Mouse (Mus musculus) stomach, embryonic 14.5 days (tissue): ENCODE data around the gene Nrap. TPM values are rescaled to one million over a fixed set of nuclear protein-coding genes. Genes with fewer than 3 reads are reported as not detected.

ENCODE experiments used
- ATAC-seq: fragments of 200-750 bp; cut with Nextera tagmentation; 2 replicates; pipeline ENCODE4 v1.8.0; 2017; ENCODE audit warnings: low read depth, moderate TSS enrichment; ENCODE audit not compliant: insufficient number of reproducible peaks, insufficient read depth, low FRiP score
- H3K27ac ChIP-seq: fragments of 300-500 bp; sonication (generic); 2 replicates; pipeline ENCODE4 v1.5.1; 2014; ENCODE audit warnings: mild to moderate bottlenecking, low read length, moderate library complexity, mixed read lengths
- H3K27me3 ChIP-seq: fragments of 300-500 bp; sonication (generic); 2 replicates; pipeline ENCODE4 v1.6.1; 2014; ENCODE audit warnings: low read length, control low read depth, mixed read lengths; ENCODE audit not compliant: control insufficient read depth, insufficient read depth
- H3K36me3 ChIP-seq: fragments of 300-500 bp; sonication (generic); 2 replicates; pipeline ENCODE4 v1.6.1; 2014; ENCODE audit warnings: mild to moderate bottlenecking, control low read depth, low read length, moderate library complexity, mixed read lengths; ENCODE audit not compliant: control insufficient read depth, insufficient read depth
- H3K4me1 ChIP-seq: fragments of 300-500 bp; sonication (generic); 2 replicates; pipeline ENCODE4 v1.6.1; 2014; ENCODE audit warnings: low read length, control low read depth, mixed read lengths; ENCODE audit not compliant: control insufficient read depth, insufficient read depth
- H3K4me2 ChIP-seq: fragments of 300-500 bp; sonication (generic); replicated peaks from 2 replicates; pipeline ENCODE4 v1.6.1; 2014; ENCODE audit warnings: low read depth, low read length, control low read depth
- H3K4me3 ChIP-seq: fragments of 300-500 bp; sonication (generic); 2 replicates; pipeline ENCODE4 v1.5.1; 2014; ENCODE audit warnings: low read depth, low read length, control low read depth
- H3K9ac ChIP-seq: fragments of 300-500 bp; sonication (generic); replicated peaks from 2 replicates; pipeline ENCODE4 v1.6.1; 2014; ENCODE audit warnings: low read depth, mild to moderate bottlenecking, control low read depth, low read length, moderate library complexity, mixed read lengths
- H3K9me3 ChIP-seq: fragments of 300-500 bp; sonication (generic); 2 replicates; pipeline ENCODE4 v1.6.1; 2016; ENCODE audit warnings: low read depth, low read length, control low read depth; ENCODE audit not compliant: control insufficient read depth
- WGBS: fragments of 180-500 bp; shearing (Covaris S2); extraction: QIAGEN DNeasy Blood & Tissue Kit; methylation state at CpG from one replicate; pipeline ENCODE4 v1.1.7; 2014; 5-methylcytosine and 5-hydroxymethylcytosine counted together
- polyA plus RNA-seq: library from polyadenylated mRNA; unstranded; fragments of >200 nt; fragmentation: Nextera tagmentation; extraction: Ambion mirVana; gene quantifications from 2 replicates; pipeline ENCODE4 v1.2.1, GENCODE M21; 2014

The Nrap gene
- polyA plus RNA-seq, 1 experiment from 2014 or later: 0.26 TPM

GRCm38 (mm10) chr19:56286866-56287265 lies 103.0 kb downstream of the Nrap start, which contains the start of gene Habp2:
Habp2 (plus strand) TSS chr19:56287137.
- no peaks in the 10 kb centered on the region for H3K36me3 ChIP-seq
- no peaks in the 10 kb centered on the region for H3K9me3 ChIP-seq
- no peak; the same call in 1 of the 2 replicates for ATAC-seq
- H3K4me1 ChIP-seq: peaks cover 9% of the 10 kb centered on the region; the same call in 1 of the 2 replicates
- no peak within 1 kb of the TSS for H3K4me3 ChIP-seq
- H3K9ac ChIP-seq: no peak within 1 kb of the TSS
- H3K27ac ChIP-seq: no peak within 1 kb of the TSS; the same call in 1 of the 2 replicates
- no peaks in the 10 kb centered on the region for H3K27me3 ChIP-seq
- 61% methylated on average over 7 of the region's 7 CpGs for WGBS
- H3K4me2 ChIP-seq: no peak within 1 kb of the TSS

GRCm38 (mm10) chr19:56285222-56285621 lies 104.6 kb downstream of the Nrap start:
- Histone ChIP-seq H3K27ac (no peak overlapping the region), H3K36me3 (no peaks in the 10 kb centered on the region), H3K9ac (no peak overlapping the region), H3K4me3 (no peak overlapping the region), H3K4me1 (no peaks in the 10 kb centered on the region), H3K27me3 (no peaks in the 10 kb centered on the region), H3K4me2 (no peak overlapping the region), H3K9me3 (no peaks in the 10 kb centered on the region)
- no peak for ATAC-seq
- WGBS: 74% methylated on average over 4 of the region's 4 CpGs

DNA sequence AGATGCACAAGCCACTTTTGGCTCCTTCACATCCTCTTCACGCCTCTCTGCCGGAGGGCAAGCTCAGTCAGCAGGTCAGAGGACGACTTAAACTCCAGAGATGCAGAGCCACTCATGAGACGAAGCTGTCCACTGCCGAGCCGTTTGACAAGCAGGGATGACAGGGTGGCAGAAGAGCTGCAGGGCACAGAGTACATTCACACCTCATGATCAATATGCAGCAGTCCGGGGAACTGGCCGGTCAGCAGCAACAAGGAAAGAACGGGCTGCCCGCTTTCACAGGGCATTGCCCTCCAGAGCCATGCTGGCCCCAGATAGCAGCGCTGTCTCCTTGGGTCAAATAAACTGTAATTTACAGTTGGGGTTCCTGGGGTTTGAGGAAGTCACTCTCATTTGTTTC lies 111.5 kb downstream of the Nrap start:
- H3K36me3 ChIP-seq: no peaks in the 10 kb centered on the region
- H3K27me3 ChIP-seq: no peaks in the 10 kb centered on the region
- no peak overlapping the region for H3K4me3 ChIP-seq
- H3K27ac ChIP-seq: no peak overlapping the region
- H3K9ac ChIP-seq: no peak overlapping the region
- ATAC-seq: no peak
- 77% methylated on average over 11 of the region's 11 CpGs for WGBS
- no peaks in the 10 kb centered on the region for H3K9me3 ChIP-seq
- no peaks in the 10 kb centered on the region for H3K4me1 ChIP-seq
- H3K4me2 ChIP-seq: no peak overlapping the region

DNA sequence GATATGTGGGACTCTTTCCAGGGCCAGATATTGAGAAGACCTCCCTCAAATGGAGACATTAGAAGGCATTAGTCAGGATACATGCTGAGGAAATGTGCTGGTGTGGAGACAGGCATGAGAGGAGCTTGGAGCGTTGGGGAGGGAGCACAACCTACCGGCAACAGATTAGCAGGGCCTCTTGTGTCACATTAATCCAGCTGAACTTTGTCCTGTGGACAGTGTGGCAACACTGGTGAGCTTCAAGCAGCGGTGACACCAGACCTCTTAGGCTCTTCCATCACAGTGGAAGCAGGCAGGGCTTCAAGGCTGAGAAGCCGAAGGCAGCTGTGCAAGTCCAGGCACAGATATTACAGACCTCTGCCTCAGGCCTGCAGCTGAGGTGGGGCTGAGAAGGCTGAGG lies 111.9 kb downstream of the Nrap start:
- no peaks in the 10 kb centered on the region for H3K36me3 ChIP-seq
- no peak overlapping the region for H3K9ac ChIP-seq
- H3K27me3 ChIP-seq: no peaks in the 10 kb centered on the region
- H3K9me3 ChIP-seq: no peaks in the 10 kb centered on the region
- no peaks in the 10 kb centered on the region for H3K4me1 ChIP-seq
- ATAC-seq: no peak
- H3K4me3 ChIP-seq: no peak overlapping the region
- WGBS: 62% methylated on average over 4 of the region's 4 CpGs
- H3K4me2 ChIP-seq: no peak overlapping the region
- no peak overlapping the region for H3K27ac ChIP-seq

DNA sequence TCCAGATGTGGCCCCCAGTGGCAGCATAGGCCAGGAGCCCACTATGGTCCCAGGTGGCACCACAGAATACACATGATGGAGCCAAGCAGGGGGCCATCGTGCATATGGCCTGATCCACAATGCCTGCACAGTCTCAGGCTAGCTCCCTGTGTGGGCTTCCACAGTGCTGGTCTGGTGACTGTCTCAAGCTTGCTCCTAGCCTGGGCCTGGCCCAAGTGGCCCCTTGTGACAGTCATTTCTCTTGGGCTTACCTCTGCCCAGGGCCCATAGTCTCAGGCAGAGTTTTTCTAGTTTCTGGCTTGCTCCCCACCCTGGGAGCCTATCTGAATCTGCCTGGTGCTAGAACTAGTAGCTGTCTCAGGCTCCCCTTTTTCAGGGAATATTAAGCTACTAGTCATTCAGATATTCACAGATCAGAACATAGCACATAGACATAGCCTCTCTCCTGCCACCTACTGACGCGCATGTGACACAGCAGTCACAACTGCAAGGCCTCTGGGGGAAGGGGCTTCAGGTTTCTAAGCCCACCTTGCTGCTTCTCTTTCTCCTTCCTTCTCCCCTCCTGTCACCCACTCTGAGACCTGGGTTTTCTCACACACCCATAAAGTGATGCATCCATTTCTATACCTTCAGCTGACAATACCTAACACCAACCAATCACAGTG lies 112.6 kb downstream of the Nrap start:
- Histone ChIP-seq H3K4me3 (no peak overlapping the region), H3K9me3 (no peaks in the 10 kb centered on the region), H3K36me3 (no peaks in the 10 kb centered on the region), H3K4me1 (no peaks in the 10 kb centered on the region), H3K27me3 (no peaks in the 10 kb centered on the region), H3K27ac (no peak overlapping the region), H3K4me2 (no peak overlapping the region), H3K9ac (no peak overlapping the region)
- no peak for ATAC-seq
- WGBS: 61% methylated on average over 3 of the region's 3 CpGs

DNA sequence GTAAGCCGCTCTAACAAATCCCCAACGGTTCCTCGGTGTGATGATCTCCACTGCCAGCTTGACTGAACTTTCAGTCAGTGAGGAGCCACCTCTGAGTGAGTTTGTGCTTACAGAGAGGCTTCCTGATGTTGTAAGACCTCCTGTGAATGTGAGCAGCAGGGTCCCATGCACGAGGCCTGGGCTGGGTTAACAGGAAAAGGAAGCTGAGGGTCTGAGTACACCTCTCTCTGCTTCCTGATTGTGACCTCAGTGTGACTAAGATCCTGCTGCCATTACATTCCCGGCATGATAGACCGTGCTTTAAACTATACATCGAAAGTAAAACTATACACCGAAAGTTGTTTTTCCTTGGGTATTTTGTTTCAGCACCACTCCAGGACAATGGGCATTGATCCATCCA lies 117.8 kb downstream of the Nrap start:
- Histone ChIP-seq H3K36me3 (no peaks in the 10 kb centered on the region), H3K27me3 (no peaks in the 10 kb centered on the region), H3K4me1 (no peaks in the 10 kb centered on the region), H3K4me2 (no peak overlapping the region), H3K9me3 (no peaks in the 10 kb centered on the region), H3K27ac (no peak overlapping the region), H3K4me3 (no peak overlapping the region), H3K9ac (no peak overlapping the region)
- 82% methylated on average over 8 of the region's 8 CpGs for WGBS
- no peak for ATAC-seq

Other genes starting within 250 kb of the Nrap start
- 30.8 and 36.6 TPM in 2 replicates for gene Habp2, start 102.9 kb downstream of the Nrap start, polyA plus RNA-seq
- 29.1 and 31.3 TPM in 2 replicates for gene Casp7, start 7.1 kb upstream of the Nrap start, polyA plus RNA-seq
- gene Plekhs1, start 71.6 kb upstream of the Nrap start, polyA plus RNA-seq: 0.51 and 1.4 TPM in 2 replicates
- gene Dclre1a, start 158.2 kb upstream of the Nrap start, polyA plus RNA-seq: 21.8 and 26.4 TPM in 2 replicates
- gene Nhlrc2, start 158.2 kb upstream of the Nrap start, polyA plus RNA-seq: 20.4 and 20.9 TPM in 2 replicates